Mouse (Mus musculus): ENCODE results near the gene Hnf4a.

Hnf4a gene

GRCm38 (mm10) chr2:163490656-163491055 is 16.0 kb upstream of the Hnf4a start:
- no peak for DNase-seq (ENCODE audit: low read depth in 1 of 2, low spot score in 2 of 2)

DNA sequence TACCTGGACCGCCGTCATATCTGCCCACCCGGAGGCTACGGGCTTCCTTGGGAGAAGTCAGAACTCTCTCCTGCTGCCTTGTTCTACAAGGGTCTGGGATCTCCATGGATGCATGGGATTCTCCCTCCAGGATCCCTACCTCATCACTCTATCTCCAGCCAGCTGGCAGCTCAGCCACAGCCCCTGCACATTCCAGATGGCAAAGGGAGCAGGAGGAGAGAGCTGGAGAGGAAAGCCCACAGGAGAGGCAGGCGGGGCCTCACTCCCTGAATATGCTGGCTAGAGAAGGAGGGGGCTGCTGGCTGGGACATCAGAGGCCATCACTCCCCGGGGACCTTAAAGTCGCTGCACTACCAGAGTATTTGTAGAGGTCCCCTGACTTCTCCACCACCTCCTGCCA is 15.3 kb upstream of the Hnf4a start:
- DNase-seq (ENCODE audit: low read depth in 1 of 2, low spot score in 2 of 2): no peak

DNA sequence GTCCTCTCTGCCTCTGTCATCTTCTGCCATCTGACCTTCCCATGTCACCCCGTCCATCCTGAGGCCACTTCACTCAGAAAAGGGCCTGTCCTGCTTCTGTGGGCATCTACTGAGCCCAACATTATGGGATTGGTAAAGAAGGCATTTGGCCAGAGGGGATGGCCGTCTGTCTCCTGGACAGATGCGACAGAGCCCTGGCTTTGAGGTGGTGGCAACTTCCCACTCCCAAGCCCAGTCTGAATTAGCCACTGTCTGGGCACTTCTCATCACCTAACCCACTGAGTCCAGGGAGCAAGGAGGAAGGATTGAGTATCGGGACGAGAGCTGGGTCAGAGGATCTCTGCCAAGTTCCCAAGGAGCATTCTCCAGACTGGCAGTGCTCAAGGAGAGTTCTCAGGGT is 14.6 kb upstream of the Hnf4a start, which contains the start of gene R3hdml:
Gene R3hdml, plus strand, starts transcription at position 301 of the 400 bp plus-strand sequence.
- DNase-seq (ENCODE audit: low read depth in 1 of 2, low spot score in 2 of 2): no peak

DNA sequence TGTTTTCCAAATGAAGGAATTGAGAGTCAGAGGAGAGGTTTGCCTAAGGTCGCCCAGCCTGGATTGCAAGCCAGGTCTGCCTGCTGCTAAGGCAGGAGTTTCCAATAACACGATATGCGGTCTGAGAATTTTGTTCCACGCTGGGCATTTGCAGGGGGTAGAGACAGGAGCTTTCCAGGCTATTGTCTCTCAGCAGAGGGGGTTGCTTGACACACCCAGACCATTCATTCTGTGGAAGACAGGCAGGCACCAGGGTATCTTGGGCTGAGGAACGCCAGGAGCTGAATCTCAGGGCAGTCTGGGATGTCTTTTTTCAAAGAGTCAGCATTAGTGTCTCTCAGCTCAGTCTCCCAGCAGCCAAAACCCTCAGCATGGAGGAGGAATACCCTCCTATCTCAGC is 13.6 kb upstream of the Hnf4a start:
- no peak for DNase-seq (ENCODE audit: low read depth in 1 of 2, low spot score in 2 of 2)

- no peak for DNase-seq (ENCODE audit: low read depth in 1 of 2, low spot score in 2 of 2)
These were observed 12.6 kb upstream of the Hnf4a start for GRCm38 (mm10) chr2:163493976-163494375.

DNA sequence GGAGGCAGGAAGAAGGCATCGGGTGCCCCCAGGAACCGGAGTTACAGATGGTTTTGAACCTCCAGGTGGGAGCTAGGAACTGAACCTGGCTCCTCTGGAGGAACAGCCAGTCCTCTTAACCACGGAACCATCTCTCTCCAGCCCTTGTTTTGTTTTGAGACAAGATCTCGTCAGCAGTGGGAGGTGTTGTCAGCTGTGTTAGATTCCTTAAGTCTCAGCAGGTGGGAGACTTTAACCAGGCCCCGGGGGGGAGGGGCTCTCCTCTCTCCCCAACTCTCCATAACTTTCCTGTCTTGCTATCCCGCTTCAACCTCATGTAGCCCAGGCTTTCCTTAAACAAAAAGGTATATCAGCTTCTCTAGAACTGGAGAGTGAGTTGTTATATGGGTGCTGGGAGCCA is 12.2 kb upstream of the Hnf4a start:
- DNase-seq (ENCODE audit: low read depth in 1 of 2, low spot score in 2 of 2): no peak

DNA sequence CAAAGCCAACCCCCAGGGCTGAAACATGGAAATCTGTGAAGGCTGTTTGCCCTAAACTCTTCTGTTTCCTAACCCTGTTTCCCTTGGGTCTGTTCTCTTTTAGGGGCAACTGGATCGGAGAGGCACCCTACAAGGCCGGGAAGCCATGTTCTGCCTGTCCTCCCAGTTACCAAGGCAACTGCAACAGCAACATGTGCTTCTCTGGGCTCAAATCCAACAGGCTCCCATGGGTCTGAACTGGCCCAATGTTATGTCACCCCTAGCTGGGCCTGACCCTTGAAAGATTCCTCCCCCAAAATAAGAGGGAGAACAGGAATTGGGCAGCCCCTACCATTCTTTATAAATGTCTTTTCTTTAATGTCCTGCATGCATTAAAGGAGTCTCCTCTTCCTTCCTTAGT is 4.4 kb upstream of the Hnf4a start:
- DNase-seq (ENCODE audit: low read depth in 1 of 2, low spot score in 2 of 2): no peak

- no peak for DNase-seq (ENCODE audit: low read depth in 1 of 2, low spot score in 2 of 2)
These were observed 3.4 kb upstream of the Hnf4a start for GRCm38 (mm10) chr2:163503191-163503590.

DNA sequence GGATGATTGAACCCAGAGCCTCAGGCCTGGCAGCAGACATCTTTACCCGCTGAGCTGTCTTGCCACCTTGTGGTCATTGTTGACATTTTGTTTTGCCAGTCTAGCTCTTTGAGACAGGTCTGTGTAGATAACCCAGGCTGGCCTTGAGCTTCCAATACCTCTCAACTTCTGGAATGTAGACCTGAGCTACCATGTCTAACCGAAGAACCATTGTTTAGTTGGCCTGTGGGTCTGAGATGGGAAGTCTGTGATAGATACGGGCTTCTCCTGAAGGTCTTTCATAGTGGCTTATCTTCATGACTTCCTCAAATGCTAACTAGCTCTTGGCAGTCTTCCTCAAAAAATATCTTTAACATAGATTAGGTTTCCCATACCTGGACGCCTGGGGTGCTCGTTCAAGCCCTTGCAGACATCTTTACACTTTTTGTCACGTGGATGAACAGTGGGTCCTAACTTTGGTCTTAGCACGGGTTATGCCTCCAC is 19.2 kb downstream of the Hnf4a start:
- no peak for DNase-seq (ENCODE audit: low read depth in 1 of 2, low spot score in 2 of 2)

DNA sequence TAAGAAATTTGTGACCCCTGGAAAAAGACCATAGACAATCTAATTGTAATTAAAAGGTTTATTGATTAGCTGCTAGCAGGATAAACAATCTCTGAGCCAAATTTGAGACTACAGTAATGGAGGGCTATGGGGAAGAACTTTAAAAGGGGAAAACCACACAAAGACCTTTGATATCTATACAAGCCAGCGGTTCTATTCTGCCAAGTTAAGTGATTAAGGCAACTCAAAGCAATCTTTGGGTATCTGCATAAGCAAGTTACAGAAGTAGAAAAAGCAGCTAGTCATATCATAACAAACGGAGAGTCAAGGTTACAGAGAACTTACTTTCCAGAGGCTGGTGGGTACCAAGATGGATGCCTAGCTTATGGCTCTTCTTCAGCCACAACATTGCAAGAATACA is 20.9 kb downstream of the Hnf4a start:
- DNase-seq (ENCODE audit: low read depth in 1 of 2, low spot score in 2 of 2): no peak

DNA sequence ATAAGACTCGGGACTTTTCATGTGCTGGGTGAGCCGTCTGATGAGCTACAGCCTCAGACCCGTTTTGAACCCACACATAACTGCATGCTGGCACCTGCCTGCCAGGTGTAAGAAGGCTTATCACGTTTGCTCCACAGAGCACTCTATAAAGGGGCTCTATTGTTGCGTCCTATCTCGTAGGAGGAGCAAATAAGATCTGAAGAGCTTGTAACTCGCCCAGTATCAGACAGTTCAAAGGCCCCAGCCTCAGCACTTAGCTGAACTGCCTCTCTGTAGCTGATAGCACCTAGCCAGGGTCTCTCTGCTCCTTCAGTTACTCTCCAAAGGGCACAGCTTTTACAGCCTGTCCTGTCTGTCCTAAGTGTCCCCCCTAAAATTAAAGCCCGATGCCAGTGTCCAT is 23.8 kb downstream of the Hnf4a start:
- no peak for DNase-seq (ENCODE audit: low read depth in 1 of 2, low spot score in 2 of 2)

GRCm38 (mm10) chr2:163531917-163532316 is 25.3 kb downstream of the Hnf4a start:
- peak; percentile 16 to 67 for DNase-seq (ENCODE audit: low read depth in 1 of 2, low spot score in 2 of 2)

GRCm38 (mm10) chr2:163533226-163533625 is 26.6 kb downstream of the Hnf4a start:
- DNase-seq (ENCODE audit: low read depth in 1 of 2, low spot score in 2 of 2): no peak

DNA sequence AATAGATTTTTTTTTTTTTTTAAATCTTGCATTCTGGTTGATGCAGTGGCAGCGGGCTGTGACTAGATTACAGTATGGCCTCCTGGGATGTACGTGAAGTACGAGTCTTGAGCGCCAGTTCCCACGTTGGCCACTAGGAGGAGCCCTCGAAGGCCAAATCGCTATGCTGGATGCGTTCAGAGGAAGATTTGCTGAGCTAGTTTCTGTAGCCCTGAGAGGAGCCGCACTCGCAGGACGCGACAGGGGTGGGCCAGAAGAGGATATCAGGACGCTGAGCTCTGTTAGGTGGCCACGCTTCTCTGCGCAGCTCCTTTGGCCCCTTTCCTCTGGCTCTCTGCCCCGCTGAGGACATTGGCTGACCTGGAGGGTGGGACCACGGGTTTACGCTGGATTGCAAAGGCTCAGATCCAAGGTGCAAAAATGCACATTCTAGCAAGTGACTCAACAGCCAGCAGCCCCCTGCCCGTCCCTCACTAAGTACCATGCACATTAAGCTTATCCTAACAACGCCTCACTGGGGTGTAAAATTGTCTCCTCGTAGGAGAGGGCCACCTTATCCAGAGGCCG is 28.4 kb downstream of the Hnf4a start:
- peak; percentile 54 to 81 for DNase-seq (ENCODE audit: low read depth in 1 of 2, low spot score in 2 of 2)

- no peak for DNase-seq (ENCODE audit: low read depth in 1 of 2, low spot score in 2 of 2)
These were observed 30.8 kb downstream of the Hnf4a start for GRCm38 (mm10) chr2:163537443-163537842.

- DNase-seq (ENCODE audit: low read depth in 1 of 2, low spot score in 2 of 2): no peak
These were observed 31.8 kb downstream of the Hnf4a start for GRCm38 (mm10) chr2:163538410-163538809.

DNA sequence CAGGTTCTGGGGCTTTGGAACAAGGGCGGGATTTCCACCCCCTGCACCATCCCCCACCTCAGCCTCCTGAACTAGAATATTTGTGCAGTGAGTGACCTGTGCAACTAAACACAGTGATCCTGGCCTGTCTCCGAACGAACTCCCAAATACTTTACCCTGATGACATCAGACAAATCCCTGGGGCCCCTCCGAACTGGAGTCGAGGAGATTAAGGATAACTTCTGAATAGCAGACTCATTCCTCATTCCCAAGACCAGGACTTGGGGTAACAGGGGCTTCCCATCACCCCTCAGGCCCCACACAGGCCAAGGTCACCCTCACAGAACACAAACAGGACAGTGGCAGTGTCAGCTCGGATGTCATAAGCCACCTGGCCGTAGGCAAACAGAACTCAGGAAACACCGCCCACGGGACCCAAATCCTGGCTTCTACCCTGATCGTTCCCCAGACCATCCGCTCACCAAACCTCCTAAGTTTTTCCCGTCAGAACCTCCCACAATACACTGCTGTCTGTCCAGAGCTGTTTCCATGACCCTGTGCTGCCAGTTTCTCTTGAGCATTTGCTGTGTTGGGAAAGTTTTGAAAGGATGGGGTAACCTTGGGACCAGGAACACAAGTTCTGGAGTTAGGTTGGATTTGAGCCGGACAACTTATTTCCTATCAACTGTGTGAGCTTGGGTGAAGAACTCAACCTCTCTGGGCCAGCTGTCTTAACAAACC is 32.9 kb downstream of the Hnf4a start:
- DNase-seq (ENCODE audit: low read depth in 1 of 2, low spot score in 2 of 2): no peak

- DNase-seq (ENCODE audit: low read depth in 1 of 2, low spot score in 2 of 2): no peak
These were observed 33.9 kb downstream of the Hnf4a start for GRCm38 (mm10) chr2:163540231-163541117.

DNA sequence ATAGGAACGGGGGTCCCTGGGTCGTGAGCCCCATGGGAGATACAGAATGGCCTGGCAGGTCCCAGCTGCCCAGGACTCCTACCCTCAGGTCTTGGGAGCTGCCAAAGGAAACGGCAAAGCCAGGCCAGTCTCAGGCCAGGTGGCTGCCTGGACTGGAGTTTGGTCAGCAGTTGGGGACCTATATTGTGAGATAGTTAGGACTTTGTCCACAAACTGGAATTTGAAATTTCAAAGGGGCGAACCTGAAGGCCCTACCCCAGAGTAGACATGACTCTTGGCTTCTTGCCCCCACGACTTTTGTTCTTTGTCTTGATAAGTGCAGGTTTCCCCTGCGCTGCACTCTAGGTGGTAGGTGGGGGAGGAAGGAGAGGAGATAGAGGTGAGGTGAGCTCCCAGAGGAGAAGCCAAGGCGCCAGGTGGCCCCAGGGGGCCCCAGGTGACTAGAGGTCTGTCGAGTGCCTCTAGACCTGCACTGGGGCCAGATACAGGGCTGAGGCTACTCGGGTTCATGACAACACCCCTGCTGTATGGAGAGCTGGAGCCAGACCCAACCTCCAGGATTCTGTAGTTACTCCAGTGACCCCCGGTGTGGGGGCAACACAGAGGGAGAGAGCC is 35.1 kb downstream of the Hnf4a start:
- DNase-seq (ENCODE audit: low read depth in 1 of 2, low spot score in 2 of 2): no peak

DNA sequence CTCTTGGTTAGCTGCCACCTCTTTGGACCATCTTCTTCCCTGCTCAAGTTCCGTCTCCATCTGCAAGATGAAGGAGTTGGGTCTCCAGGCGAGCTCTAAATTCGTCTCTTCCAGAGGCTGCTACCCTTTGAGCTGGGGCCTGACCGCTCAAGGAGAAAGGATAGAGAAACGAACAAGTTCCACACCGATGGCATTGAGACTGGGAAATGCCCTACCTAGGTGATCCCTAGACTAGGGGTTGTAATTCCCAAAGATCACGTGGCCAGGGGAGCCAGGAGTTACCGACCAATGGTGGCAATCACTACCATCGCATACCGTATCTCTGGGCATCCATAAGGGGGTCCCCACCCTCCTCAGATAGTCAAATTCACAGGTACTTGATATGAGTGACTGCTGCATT is 36.1 kb downstream of the Hnf4a start:
- no peak for DNase-seq (ENCODE audit: low read depth in 1 of 2, low spot score in 2 of 2)

DNA sequence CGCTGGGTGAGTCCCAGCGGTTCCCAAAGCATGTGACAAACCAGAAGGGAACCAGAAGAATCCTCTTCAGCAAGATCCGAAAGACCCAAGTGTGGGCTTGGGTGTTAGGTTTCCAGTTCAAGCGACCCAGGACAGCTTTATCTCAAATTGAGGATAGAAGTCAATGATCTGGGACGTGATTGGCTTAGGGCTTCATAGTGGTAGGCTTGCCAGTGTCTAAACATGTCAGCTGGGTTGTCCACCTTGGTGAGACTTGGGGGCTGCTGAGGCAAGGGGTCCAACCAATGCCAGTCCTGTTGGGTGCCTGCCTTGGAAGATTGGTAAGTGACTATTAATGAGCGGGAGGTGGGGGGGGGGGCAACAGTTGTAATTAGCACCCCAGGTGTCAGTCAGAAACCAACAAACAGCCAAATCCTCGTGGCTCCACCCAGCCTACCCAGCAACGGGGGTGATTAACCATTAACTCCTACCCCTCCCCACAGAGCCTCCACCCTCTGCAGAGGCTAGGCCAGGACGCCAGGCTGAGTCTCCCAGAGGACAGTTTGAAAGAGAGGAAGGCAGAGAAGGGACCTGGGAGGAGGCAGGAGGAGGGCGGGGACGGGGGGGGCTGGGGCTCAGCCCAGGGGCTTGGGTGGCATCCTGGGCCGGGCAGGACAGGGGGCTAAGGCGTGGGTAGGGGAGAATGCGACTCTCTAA is 40.2 kb downstream of the Hnf4a start:
- no peak for DNase-seq (ENCODE audit: low read depth in 1 of 2, low spot score in 2 of 2)
